Mouse (Mus musculus): Measurements from ENCODE around the gene Coch. TPM values are rescaled to one million over a fixed set of nuclear protein-coding genes. Genes with fewer than 3 reads are reported as not detected.
"Not testable (repeated sequence)": the region's sequence is repeated elsewhere in the genome, so short reads cannot be mapped to it uniquely, and the experiment has no call there.

Gene Coch
- 17.7 and 22.2 TPM in 2 replicates for polyA plus RNA-seq (2015; fragmentation: Nextera tagmentation; extraction: Ambion mirVana)

- H3K4me3 ChIP-seq (ENCODE audit: low read depth, low read length): peak within 1 kb of the TSS; percentile 74
- 0% methylated on average over 65 of the region's 79 CpGs for WGBS
- peak within 1 kb of the TSS; percentile 89 for H3K4me2 ChIP-seq (ENCODE audit: low read length)
- H3K27me3 ChIP-seq (ENCODE audit: control insufficient read depth, insufficient read depth, low read depth, low read length): peaks cover 19% of the 10 kb centered on the region
- peak within 1 kb of the TSS; percentile 65 for H3K9ac ChIP-seq (ENCODE audit: low read depth, low read length)
- no peaks in the 10 kb centered on the region for H3K36me3 ChIP-seq (ENCODE audit: control insufficient read depth, insufficient read depth, low read length)
- ATAC-seq: peak; percentile 93
- H3K9me3 ChIP-seq (replicated peaks; ENCODE audit: control insufficient read depth, low read length, poor library complexity, severe bottlenecking): no peaks in the 10 kb centered on the region
- H3K4me1 ChIP-seq (ENCODE audit: control insufficient read depth, insufficient read depth, low read length): peaks cover 11% of the 10 kb centered on the region
- no peak within 1 kb of the TSS for H3K27ac ChIP-seq (ENCODE audit: low read length)
Observed at GRCm38 (mm10) chr12:51593229-51594029, at the start of gene Coch. Gene Coch (plus strand): TSS chr12:51593341.

- WGBS: 76% methylated on average over 9 of the region's 9 CpGs
- H3K4me1 ChIP-seq (ENCODE audit: control insufficient read depth, insufficient read depth, low read length): no peaks in the 10 kb centered on the region
- peak; percentile 39; the same call in 1 of the 2 replicates for ATAC-seq
Observed at GRCm38 (mm10) chr12:51543402-51543960, 49.7 kb upstream of the Coch start.

GRCm38 (mm10) chr12:51555041-51555440 is 38.1 kb upstream of the Coch start:
- no peak overlapping the region for H3K4me2 ChIP-seq (ENCODE audit: low read length)
- no peak for ATAC-seq

More at GRCm38 (mm10) chr12:51543402-51543960, 49.7 kb upstream of the Coch start:
- no peak overlapping the region for H3K4me3 ChIP-seq (ENCODE audit: low read depth, low read length)
- no peak overlapping the region for H3K4me2 ChIP-seq (ENCODE audit: low read length)
- H3K27ac ChIP-seq (ENCODE audit: low read length): no peak overlapping the region
- no peak overlapping the region for H3K9ac ChIP-seq (ENCODE audit: low read depth, low read length)
- H3K27me3 ChIP-seq (ENCODE audit: control insufficient read depth, insufficient read depth, low read depth, low read length): no peaks in the 10 kb centered on the region
- H3K9me3 ChIP-seq (replicated peaks; ENCODE audit: control insufficient read depth, low read length, poor library complexity, severe bottlenecking): no peaks in the 10 kb centered on the region
- no peaks in the 10 kb centered on the region for H3K36me3 ChIP-seq (ENCODE audit: control insufficient read depth, insufficient read depth, low read length)

GRCm38 (mm10) chr12:51561416-51561815 is 31.7 kb upstream of the Coch start:
- Histone ChIP-seq H3K27me3 (ENCODE audit: control insufficient read depth, insufficient read depth, low read depth, low read length) (no peaks in the 10 kb centered on the region), H3K4me2 (ENCODE audit: low read length) (no peak overlapping the region), H3K4me3 (ENCODE audit: low read depth, low read length) (no peak overlapping the region), H3K9ac (ENCODE audit: low read depth, low read length) (no peak overlapping the region), H3K4me1 (ENCODE audit: control insufficient read depth, insufficient read depth, low read length) (no peaks in the 10 kb centered on the region), H3K36me3 (ENCODE audit: control insufficient read depth, insufficient read depth, low read length) (no peaks in the 10 kb centered on the region), H3K9me3 (replicated peaks; ENCODE audit: control insufficient read depth, low read length, poor library complexity, severe bottlenecking) (peaks cover 4% of the 10 kb centered on the region; the same call in 1 of the 2 replicates), H3K27ac (ENCODE audit: low read length) (no peak overlapping the region)
- WGBS: 76% methylated on average over 9 of the region's 9 CpGs
- ATAC-seq: no peak

More at GRCm38 (mm10) chr12:51555041-51555440, 38.1 kb upstream of the Coch start:
- no peak overlapping the region for H3K9ac ChIP-seq (ENCODE audit: low read depth, low read length)
- H3K27ac ChIP-seq (ENCODE audit: low read length): no peak overlapping the region
- no peaks in the 10 kb centered on the region for H3K4me1 ChIP-seq (ENCODE audit: control insufficient read depth, insufficient read depth, low read length)
- no peaks in the 10 kb centered on the region for H3K27me3 ChIP-seq (ENCODE audit: control insufficient read depth, insufficient read depth, low read depth, low read length)
- H3K9me3 ChIP-seq (replicated peaks; ENCODE audit: control insufficient read depth, low read length, poor library complexity, severe bottlenecking): no peaks in the 10 kb centered on the region
- no peak overlapping the region for H3K4me3 ChIP-seq (ENCODE audit: low read depth, low read length)
- 71% methylated on average over 1 of the region's 1 CpGs for WGBS
- H3K36me3 ChIP-seq (ENCODE audit: control insufficient read depth, insufficient read depth, low read length): no peaks in the 10 kb centered on the region

GRCm38 (mm10) chr12:51567225-51567624 is 25.9 kb upstream of the Coch start:
- H3K27me3 ChIP-seq (ENCODE audit: control insufficient read depth, insufficient read depth, low read depth, low read length): no peaks in the 10 kb centered on the region
- H3K36me3 ChIP-seq (ENCODE audit: control insufficient read depth, insufficient read depth, low read length): no peaks in the 10 kb centered on the region
- H3K27ac ChIP-seq (ENCODE audit: low read length): no peak overlapping the region
- 78% methylated on average over 7 of the region's 7 CpGs for WGBS
- H3K4me2 ChIP-seq (ENCODE audit: low read length): no peak overlapping the region
- no peak overlapping the region for H3K4me3 ChIP-seq (ENCODE audit: low read depth, low read length)
- peaks cover 4% of the 10 kb centered on the region; the same call in 1 of the 2 replicates for H3K9me3 ChIP-seq (replicated peaks; ENCODE audit: control insufficient read depth, low read length, poor library complexity, severe bottlenecking)
- ATAC-seq: no peak
- H3K4me1 ChIP-seq (ENCODE audit: control insufficient read depth, insufficient read depth, low read length): no peaks in the 10 kb centered on the region
- H3K9ac ChIP-seq (ENCODE audit: low read depth, low read length): no peak overlapping the region

GRCm38 (mm10) chr12:51569472-51569871 is 23.7 kb upstream of the Coch start:
- Histone ChIP-seq H3K4me2 (ENCODE audit: low read length) (no peak overlapping the region), H3K4me3 (ENCODE audit: low read depth, low read length) (no peak overlapping the region), H3K9me3 (replicated peaks; ENCODE audit: control insufficient read depth, low read length, poor library complexity, severe bottlenecking) (peaks cover 4% of the 10 kb centered on the region; the same call in 1 of the 2 replicates), H3K27ac (ENCODE audit: low read length) (no peak overlapping the region), H3K4me1 (ENCODE audit: control insufficient read depth, insufficient read depth, low read length) (no peaks in the 10 kb centered on the region), H3K9ac (ENCODE audit: low read depth, low read length) (no peak overlapping the region), H3K36me3 (ENCODE audit: control insufficient read depth, insufficient read depth, low read length) (no peaks in the 10 kb centered on the region), H3K27me3 (ENCODE audit: control insufficient read depth, insufficient read depth, low read depth, low read length) (no peaks in the 10 kb centered on the region)
- ATAC-seq: no peak
- WGBS: 87% methylated on average over 8 of the region's 8 CpGs

GRCm38 (mm10) chr12:51569944-51570343 is 23.2 kb upstream of the Coch start:
- Histone ChIP-seq H3K27me3 (ENCODE audit: control insufficient read depth, insufficient read depth, low read depth, low read length) (no peaks in the 10 kb centered on the region), H3K9ac (ENCODE audit: low read depth, low read length) (no peak overlapping the region), H3K27ac (ENCODE audit: low read length) (no peak overlapping the region), H3K4me1 (ENCODE audit: control insufficient read depth, insufficient read depth, low read length) (no peaks in the 10 kb centered on the region), H3K9me3 (replicated peaks; ENCODE audit: control insufficient read depth, low read length, poor library complexity, severe bottlenecking) (peaks cover 4% of the 10 kb centered on the region; the same call in 1 of the 2 replicates), H3K36me3 (ENCODE audit: control insufficient read depth, insufficient read depth, low read length) (no peaks in the 10 kb centered on the region), H3K4me3 (ENCODE audit: low read depth, low read length) (no peak overlapping the region), H3K4me2 (ENCODE audit: low read length) (no peak overlapping the region)
- WGBS: 73% methylated on average over 7 of the region's 7 CpGs
- ATAC-seq: no peak

- Histone ChIP-seq H3K9me3 (replicated peaks; ENCODE audit: control insufficient read depth, low read length, poor library complexity, severe bottlenecking) (no peaks in the 10 kb centered on the region), H3K4me3 (ENCODE audit: low read depth, low read length) (no peak overlapping the region), H3K27ac (ENCODE audit: low read length) (no peak overlapping the region), H3K9ac (ENCODE audit: low read depth, low read length) (no peak overlapping the region), H3K36me3 (ENCODE audit: control insufficient read depth, insufficient read depth, low read length) (no peaks in the 10 kb centered on the region), H3K4me2 (ENCODE audit: low read length) (no peak overlapping the region), H3K4me1 (ENCODE audit: control insufficient read depth, insufficient read depth, low read length) (no peaks in the 10 kb centered on the region), H3K27me3 (ENCODE audit: control insufficient read depth, insufficient read depth, low read depth, low read length) (no peaks in the 10 kb centered on the region)
- 86% methylated on average over 4 of the region's 4 CpGs for whole genome bisulfite sequencing
- ATAC-seq: no peak
Observed at GRCm38 (mm10) chr12:51572651-51573050, 20.5 kb upstream of the Coch start.

- not testable (repeated sequence) for H3K27ac ChIP-seq (ENCODE audit: low read length); H3K4me1 ChIP-seq (ENCODE audit: control insufficient read depth, insufficient read depth, low read length); ATAC-seq; H3K4me3 ChIP-seq (ENCODE audit: low read depth, low read length); H3K9me3 ChIP-seq (replicated peaks; ENCODE audit: control insufficient read depth, low read length, poor library complexity, severe bottlenecking); H3K27me3 ChIP-seq (ENCODE audit: control insufficient read depth, insufficient read depth, low read depth, low read length); H3K4me2 ChIP-seq (ENCODE audit: low read length); H3K9ac ChIP-seq (ENCODE audit: low read depth, low read length); H3K36me3 ChIP-seq (ENCODE audit: control insufficient read depth, insufficient read depth, low read length)
- WGBS: 97% methylated on average over 2 of the region's 2 CpGs
Observed at GRCm38 (mm10) chr12:51577816-51578215, 15.3 kb upstream of the Coch start.

Data from midbrain, embryonic 16.5 days (tissue).